Mouse (Mus musculus): ENCODE data around the gene Tmprss3. TPM values are rescaled to one million over a fixed set of nuclear protein-coding genes. Genes with fewer than 3 reads are reported as not detected.

Tmprss3 gene
- total and polyA plus RNA-seq, 2 experiments from 2014 or later: not detected

GRCm38 (mm10) chr17:31181490-31181889, 17.3 kb downstream of the Tmprss3 start:
- no peak overlapping the region for H3K9ac ChIP-seq
- H3K4me3 ChIP-seq (ENCODE audit: low read depth, low read length): no peak overlapping the region
- 82% methylated on average over 4 of the region's 4 CpGs for WGBS
- no peaks in the 10 kb centered on the region for H3K4me1 ChIP-seq (ENCODE audit: insufficient read depth)
- TF ChIP-seq CTCF (IDR thresholded peaks at IDR 0.05; ENCODE audit: low read depth): no peak
- H3K4me2 ChIP-seq (ENCODE audit: low read depth): no peak overlapping the region
- ATAC-seq: no peak
- no peaks in the 10 kb centered on the region for H3K36me3 ChIP-seq (ENCODE audit: insufficient read depth)
- H3K27ac ChIP-seq (ENCODE audit: low read depth, low read length): no peak overlapping the region
- H3K9me3 ChIP-seq (ENCODE audit: low read length): no peaks in the 10 kb centered on the region
- H3K27me3 ChIP-seq (ENCODE audit: insufficient read depth, low read length): no peaks in the 10 kb centered on the region
- no peak for DNase-seq

GRCm38 (mm10) chr17:31176321-31176720, 22.5 kb downstream of the Tmprss3 start:
- TF ChIP-seq CTCF (IDR thresholded peaks at IDR 0.05; ENCODE audit: low read depth): no peak
- Histone ChIP-seq H3K36me3 (ENCODE audit: insufficient read depth) (no peaks in the 10 kb centered on the region), H3K4me2 (ENCODE audit: low read depth) (no peak overlapping the region), H3K4me3 (ENCODE audit: low read depth, low read length) (no peak overlapping the region), H3K9me3 (ENCODE audit: low read length) (no peaks in the 10 kb centered on the region), H3K27me3 (ENCODE audit: insufficient read depth, low read length) (no peaks in the 10 kb centered on the region), H3K9ac (no peak overlapping the region), H3K27ac (ENCODE audit: low read depth, low read length) (no peak overlapping the region), H3K4me1 (ENCODE audit: insufficient read depth) (no peaks in the 10 kb centered on the region)
- DNase-seq: no peak
- ATAC-seq: no peak
- 92% methylated on average over 4 of the region's 4 CpGs for WGBS

GRCm38 (mm10) chr17:31169796-31170195, 29.0 kb downstream of the Tmprss3 start:
- no peaks in the 10 kb centered on the region for H3K36me3 ChIP-seq (ENCODE audit: insufficient read depth)
- TF ChIP-seq CTCF (IDR thresholded peaks at IDR 0.05; ENCODE audit: low read depth): no peak
- no peak overlapping the region for H3K4me3 ChIP-seq (ENCODE audit: low read depth, low read length)
- H3K9ac ChIP-seq: no peak overlapping the region
- H3K4me1 ChIP-seq (ENCODE audit: insufficient read depth): no peaks in the 10 kb centered on the region
- no peaks in the 10 kb centered on the region for H3K27me3 ChIP-seq (ENCODE audit: insufficient read depth, low read length)
- 96% methylated on average over 5 of the region's 5 CpGs for WGBS
- no peak overlapping the region for H3K4me2 ChIP-seq (ENCODE audit: low read depth)
- H3K27ac ChIP-seq (ENCODE audit: low read depth, low read length): no peak overlapping the region
- no peak for DNase-seq
- no peak for ATAC-seq
- H3K9me3 ChIP-seq (ENCODE audit: low read length): no peaks in the 10 kb centered on the region

GRCm38 (mm10) chr17:31165127-31165526, 33.6 kb downstream of the Tmprss3 start, which contains the start of gene Tff1:
Gene Tff1 (minus strand): TSS chr17:31165277.
- H3K4me3 ChIP-seq (ENCODE audit: low read depth, low read length): no peak within 1 kb of the TSS
- no peaks in the 10 kb centered on the region for H3K9me3 ChIP-seq (ENCODE audit: low read length)
- no peaks in the 10 kb centered on the region for H3K27me3 ChIP-seq (ENCODE audit: insufficient read depth, low read length)
- 87% methylated on average over 6 of the region's 6 CpGs for WGBS
- no peak for ATAC-seq
- no peak within 1 kb of the TSS for H3K27ac ChIP-seq (ENCODE audit: low read depth, low read length)
- H3K36me3 ChIP-seq (ENCODE audit: insufficient read depth): no peaks in the 10 kb centered on the region
- no peak within 1 kb of the TSS for H3K4me2 ChIP-seq (ENCODE audit: low read depth)
- no peak for DNase-seq
- no peaks in the 10 kb centered on the region for H3K4me1 ChIP-seq (ENCODE audit: insufficient read depth)
- H3K9ac ChIP-seq: no peak within 1 kb of the TSS
- TF ChIP-seq CTCF (IDR thresholded peaks at IDR 0.05; ENCODE audit: low read depth): no peak

- DNase-seq: no peak
- Histone ChIP-seq H3K4me3 (ENCODE audit: low read depth, low read length) (no peak overlapping the region), H3K27me3 (ENCODE audit: insufficient read depth, low read length) (no peaks in the 10 kb centered on the region), H3K4me1 (ENCODE audit: insufficient read depth) (no peaks in the 10 kb centered on the region), H3K4me2 (ENCODE audit: low read depth) (no peak overlapping the region), H3K36me3 (ENCODE audit: insufficient read depth) (no peaks in the 10 kb centered on the region), H3K27ac (ENCODE audit: low read depth, low read length) (no peak overlapping the region), H3K9ac (no peak overlapping the region), H3K9me3 (ENCODE audit: low read length) (no peaks in the 10 kb centered on the region)
- no peak for ATAC-seq
- WGBS: 75% methylated on average over 2 of the region's 2 CpGs
- no peak for TF ChIP-seq CTCF (IDR thresholded peaks at IDR 0.05; ENCODE audit: low read depth)
Observed at GRCm38 (mm10) chr17:31163821-31164220, 35.0 kb downstream of the Tmprss3 start.

- no peaks in the 10 kb centered on the region for H3K4me1 ChIP-seq (ENCODE audit: insufficient read depth)
- no peak overlapping the region for H3K4me3 ChIP-seq (ENCODE audit: low read depth, low read length)
- no peaks in the 10 kb centered on the region for H3K27me3 ChIP-seq (ENCODE audit: insufficient read depth, low read length)
- 90% methylated on average over 12 of the region's 12 CpGs for WGBS
- no peak overlapping the region for H3K9ac ChIP-seq
- TF ChIP-seq CTCF (IDR thresholded peaks at IDR 0.05; ENCODE audit: low read depth): no peak
- no peak overlapping the region for H3K27ac ChIP-seq (ENCODE audit: low read depth, low read length)
- ATAC-seq: no peak
- no peak for DNase-seq
- H3K36me3 ChIP-seq (ENCODE audit: insufficient read depth): no peaks in the 10 kb centered on the region
- no peak overlapping the region for H3K4me2 ChIP-seq (ENCODE audit: low read depth)
- no peaks in the 10 kb centered on the region for H3K9me3 ChIP-seq (ENCODE audit: low read length)
Observed at GRCm38 (mm10) chr17:31162607-31163006, 36.2 kb downstream of the Tmprss3 start.

- no peaks in the 10 kb centered on the region for H3K9me3 ChIP-seq (ENCODE audit: low read length)
- WGBS: 66% methylated on average over 4 of the region's 4 CpGs
- no peak overlapping the region for H3K27ac ChIP-seq (ENCODE audit: low read depth, low read length)
- no peaks in the 10 kb centered on the region for H3K4me1 ChIP-seq (ENCODE audit: insufficient read depth)
- no peak for DNase-seq
- H3K4me2 ChIP-seq (ENCODE audit: low read depth): no peak overlapping the region
- no peak for ATAC-seq
- no peak overlapping the region for H3K4me3 ChIP-seq (ENCODE audit: low read depth, low read length)
- H3K9ac ChIP-seq: no peak overlapping the region
- no peak for TF ChIP-seq CTCF (IDR thresholded peaks at IDR 0.05; ENCODE audit: low read depth)
- no peaks in the 10 kb centered on the region for H3K27me3 ChIP-seq (ENCODE audit: insufficient read depth, low read length)
- H3K36me3 ChIP-seq (ENCODE audit: insufficient read depth): no peaks in the 10 kb centered on the region
Observed at GRCm38 (mm10) chr17:31160291-31160690, 38.5 kb downstream of the Tmprss3 start.

GRCm38 (mm10) chr17:31157921-31158320, 40.9 kb downstream of the Tmprss3 start:
- ATAC-seq (no peak), DNase-seq (no peak)
- Histone ChIP-seq H3K9me3 (ENCODE audit: low read length) (no peaks in the 10 kb centered on the region), H3K4me3 (ENCODE audit: low read depth, low read length) (no peak overlapping the region), H3K4me1 (ENCODE audit: insufficient read depth) (no peaks in the 10 kb centered on the region), H3K4me2 (ENCODE audit: low read depth) (no peak overlapping the region), H3K27ac (ENCODE audit: low read depth, low read length) (no peak overlapping the region), H3K9ac (no peak overlapping the region), H3K27me3 (ENCODE audit: insufficient read depth, low read length) (no peaks in the 10 kb centered on the region), H3K36me3 (ENCODE audit: insufficient read depth) (no peaks in the 10 kb centered on the region)
- TF ChIP-seq CTCF (IDR thresholded peaks at IDR 0.05; ENCODE audit: low read depth): no peak
- WGBS: 82% methylated on average over 6 of the region's 6 CpGs

Measured in forebrain, postnatal 0 days (tissue).